Mouse (Mus musculus) myocyte (in vitro differentiated cells): ENCODE data around the gene Nme8. TPM values are rescaled to one million over a fixed set of nuclear protein-coding genes. Genes with fewer than 3 reads are reported as not detected.

Source experiments
- H3K27me3 ChIP-seq: one replicate; pipeline ENCODE4 v1.6.1; 2011; ENCODE audit not compliant: control insufficient read depth, insufficient read depth, insufficient read length
- H3K36me3 ChIP-seq: one replicate; pipeline ENCODE4 v1.6.1; 2011; ENCODE audit not compliant: control insufficient read depth, insufficient read depth
- H3K4me2 ChIP-seq: one replicate; pipeline ENCODE4 v1.6.1; 2011; ENCODE audit warnings: low read depth, control low read depth
- H3K4me3 ChIP-seq: one replicate; pipeline ENCODE4 v1.5.1; 2011; ENCODE audit warnings: mild to moderate bottlenecking, control low read depth, moderate library complexity
- H3K79me2 ChIP-seq: one replicate; pipeline ENCODE4 v1.6.1; 2011; ENCODE audit not compliant: control insufficient read depth, insufficient read depth
- H3ac ChIP-seq: one replicate; pipeline ENCODE4 v1.6.1; 2011; ENCODE audit not compliant: control insufficient read depth, insufficient read length
- CEBPB ChIP-seq: IDR thresholded peaks from 2 replicates; pipeline ENCODE4 v1.6.1; 2011; ENCODE audit warnings: mild to moderate bottlenecking, moderate library complexity; ENCODE audit not compliant: poor library complexity, insufficient read depth, severe bottlenecking
- E2F4 ChIP-seq: IDR thresholded peaks from one replicate; pipeline ENCODE4 v1.6.1; 2011; ENCODE audit warnings: mild to moderate bottlenecking, control low read depth, moderate library complexity; ENCODE audit not compliant: insufficient read depth
- MAX ChIP-seq: IDR thresholded peaks from one replicate; pipeline ENCODE4 v1.6.1; 2011; ENCODE audit warnings: low read depth, mild to moderate bottlenecking, control low read depth
- MYOD1 ChIP-seq, 3 experiments: IDR thresholded peaks; one replicate each; pipeline ENCODE4 v1.6.1; 2011; ENCODE audit warnings: control low read depth in 2 of 3, low read depth in 2 of 3, mild to moderate bottlenecking in 2 of 3, moderate library complexity in 1 of 3; ENCODE audit not compliant: insufficient read length in 2 of 3, control insufficient read depth in 1 of 3
- MYOG ChIP-seq, 3 experiments: IDR thresholded peaks; one replicate each; pipeline ENCODE4 v1.6.1; 2011; ENCODE audit warnings: control low read depth in 2 of 3, low read depth in 2 of 3, mild to moderate bottlenecking in 2 of 3; ENCODE audit not compliant: insufficient read length in 2 of 3, control insufficient read depth in 1 of 3, insufficient read depth in 1 of 3
- POLR2A ChIP-seq: IDR thresholded peaks from one replicate; pipeline ENCODE4 v1.6.1; 2011; ENCODE audit warnings: low read depth, mild to moderate bottlenecking, control low read depth, moderate library complexity; ENCODE audit not compliant: insufficient read length
- POLR2AphosphoS2 ChIP-seq: IDR thresholded peaks from one replicate; pipeline ENCODE4 v1.6.1; 2011; ENCODE audit warnings: low read depth, control low read depth; ENCODE audit not compliant: insufficient read length
- REST ChIP-seq: IDR thresholded peaks from one replicate; pipeline ENCODE4 v1.6.1; 2011; ENCODE audit warnings: mild to moderate bottlenecking, control low read depth, moderate library complexity; ENCODE audit not compliant: insufficient read depth, insufficient read length
- SRF ChIP-seq: IDR thresholded peaks from one replicate; pipeline ENCODE4 v1.6.1; 2011; ENCODE audit warnings: low read depth; ENCODE audit not compliant: control insufficient read depth, insufficient read length
- TCF12 ChIP-seq: IDR thresholded peaks from one replicate; pipeline ENCODE4 v1.6.1; 2011; ENCODE audit warnings: mild to moderate bottlenecking, control low read depth; ENCODE audit not compliant: poor library complexity, insufficient read depth, severe bottlenecking
- TCF3 ChIP-seq: IDR thresholded peaks from one replicate; pipeline ENCODE4 v1.6.1; 2011; ENCODE audit warnings: low read depth, control low read depth; ENCODE audit not compliant: insufficient read length
- USF1 ChIP-seq: IDR thresholded peaks from one replicate; pipeline ENCODE4 v1.6.1; 2011; ENCODE audit warnings: low read depth, mild to moderate bottlenecking, control low read depth, moderate library complexity
- polyA plus RNA-seq: library from polyadenylated mRNA; unstranded; fragments of >200 nt; fragmentation: generic; extraction: Trizol; gene quantifications from one replicate; pipeline ENCODE4 v1.2.1, GENCODE M21; 2012; ENCODE audit warnings: missing spikeins

Nme8 gene
- polyA plus RNA-seq, 1 experiment, result not detected

- TF ChIP-seq TCF3 (no peak), MYOG (IDR thresholded peaks at IDR 0.05; ENCODE audit: control insufficient read depth in 1 of 3, insufficient read depth in 1 of 3, insufficient read length in 2 of 3, low read depth in 2 of 3) (no peak), E2F4 (no peak), MAX (no peak), POLR2AphosphoS2 (no peak), POLR2A (no peak), USF1 (no peak), TCF12 (no peak)
- Histone ChIP-seq H3K4me2 (no peak overlapping the region), H3K27me3 (no peaks in the 10 kb centered on the region), H3ac (no peak overlapping the region), H3K79me2 (no peaks in the 10 kb centered on the region), H3K36me3 (no peaks in the 10 kb centered on the region), H3K4me3 (no peak overlapping the region)
These were observed 14.5 kb downstream of the Nme8 start for GRCm38 (mm10) chr13:19682879-19683640.

GRCm38 (mm10) chr13:19674601-19675000 lies 23.0 kb downstream of the Nme8 start:
- H3K27me3 ChIP-seq, result no peaks in the 10 kb centered on the region
- no peaks in the 10 kb centered on the region for H3K36me3 ChIP-seq
- no peak overlapping the region for H3K4me3 ChIP-seq
- no peak overlapping the region for H3K4me2 ChIP-seq
- no peak overlapping the region for H3ac ChIP-seq
- no peaks in the 10 kb centered on the region for H3K79me2 ChIP-seq
- TF ChIP-seq USF1 (no peak), SRF (no peak), MYOD1 (IDR thresholded peaks at IDR 0.05; ENCODE audit: control insufficient read depth in 1 of 3, insufficient read length in 2 of 3, low read depth in 2 of 3) (no peak), TCF12 (no peak), REST (no peak), MAX (no peak), POLR2AphosphoS2 (no peak), CEBPB (no peak), MYOG (IDR thresholded peaks at IDR 0.05; ENCODE audit: control insufficient read depth in 1 of 3, insufficient read depth in 1 of 3, insufficient read length in 2 of 3, low read depth in 2 of 3) (no peak), E2F4 (no peak), TCF3 (no peak), POLR2A (no peak)

GRCm38 (mm10) chr13:19674025-19674424 lies 23.6 kb downstream of the Nme8 start:
- TF ChIP-seq TCF12, result no peak
- Histone ChIP-seq H3K79me2 (no peaks in the 10 kb centered on the region), H3K4me2 (no peak overlapping the region), H3K4me3 (no peak overlapping the region), H3K27me3 (no peaks in the 10 kb centered on the region), H3K36me3 (no peaks in the 10 kb centered on the region), H3ac (no peak overlapping the region)

GRCm38 (mm10) chr13:19668355-19669140 lies 29.0 kb downstream of the Nme8 start:
- H3K4me3 ChIP-seq, result no peak overlapping the region
- H3K27me3 ChIP-seq, result no peaks in the 10 kb centered on the region
- no peaks in the 10 kb centered on the region for H3K36me3 ChIP-seq
- TF ChIP-seq E2F4 (no peak), SRF (no peak), USF1 (no peak), MYOD1 (IDR thresholded peaks at IDR 0.05; ENCODE audit: control insufficient read depth in 1 of 3, insufficient read length in 2 of 3, low read depth in 2 of 3) (no peak), MAX (no peak), REST (no peak), POLR2AphosphoS2 (no peak), TCF3 (no peak), CEBPB (no peak), POLR2A (no peak), TCF12 (no peak), MYOG (IDR thresholded peaks at IDR 0.05; ENCODE audit: control insufficient read depth in 1 of 3, insufficient read depth in 1 of 3, insufficient read length in 2 of 3, low read depth in 2 of 3) (no peak)
- H3K4me2 ChIP-seq, result no peak overlapping the region
- H3K79me2 ChIP-seq, result no peaks in the 10 kb centered on the region
- H3ac ChIP-seq, result no peak overlapping the region

GRCm38 (mm10) chr13:19652405-19652804 lies 45.2 kb downstream of the Nme8 start:
- Histone ChIP-seq H3K4me3 (no peak overlapping the region), H3K4me2 (no peak overlapping the region), H3K36me3 (no peaks in the 10 kb centered on the region), H3ac (no peak overlapping the region), H3K27me3 (no peaks in the 10 kb centered on the region), H3K79me2 (no peaks in the 10 kb centered on the region)
- TF ChIP-seq POLR2A, result no peak
